Mouse (Mus musculus) E14TG2a.4 (cell line): ENCODE measurements at regions not wholly inside any gene's neighbourhood (a gene's known extent, or its start where the extent isn't known, plus 50 kb on each side); places are given as distances from the start of the nearest gene placed in this dataset.

ENCODE experiments used
- CTCF ChIP-seq: conservative IDR thresholded peaks from 2 replicates; pipeline ENCODE4 v1.5.1; 2014; ENCODE audit warnings: low read length
- NANOG ChIP-seq: IDR thresholded peaks from 2 replicates; pipeline ENCODE4 v1.6.1; 2014; ENCODE audit warnings: borderline replicate concordance, low read length, mixed read lengths
- POU5F1 ChIP-seq: IDR thresholded peaks from 2 replicates; pipeline ENCODE4 v1.6.1; 2014; ENCODE audit warnings: low read length, borderline replicate concordance

GRCm38 (mm10) chr10:22921035-22921965 is 101.3 kb upstream of the Tcf21 start:
- no peak for TF ChIP-seq CTCF
- TF ChIP-seq NANOG = no peak
- no peak for TF ChIP-seq POU5F1
